Mouse (Mus musculus) intestine, postnatal 0 days (tissue): ENCODE data around the gene Rai1. TPM values are rescaled to one million over a fixed set of nuclear protein-coding genes. Genes with fewer than 3 reads are reported as not detected.

Source experiments
- ATAC-seq: fragments of 200-750 bp; cut with Nextera tagmentation; 2 replicates; pipeline ENCODE4 v1.8.0; 2017; ENCODE audit warnings: mild to moderate bottlenecking, moderate TSS enrichment, moderate library complexity
- H3K27ac ChIP-seq: fragments of 300-500 bp; sonication (generic); 2 replicates; pipeline ENCODE4 v1.5.1; 2014; ENCODE audit warnings: mild to moderate bottlenecking, low read depth, low read length, moderate library complexity
- H3K27me3 ChIP-seq: fragments of 300-500 bp; sonication (generic); replicated peaks from 2 replicates; pipeline ENCODE4 v1.6.1; 2014; ENCODE audit warnings: low read length, mixed read lengths; ENCODE audit not compliant: control insufficient read depth, insufficient read depth
- H3K36me3 ChIP-seq: fragments of 300-500 bp; sonication (generic); 2 replicates; pipeline ENCODE4 v1.6.1; 2014; ENCODE audit warnings: mild to moderate bottlenecking, moderate library complexity; ENCODE audit not compliant: control insufficient read depth, insufficient read depth
- H3K4me1 ChIP-seq: fragments of 300-500 bp; sonication (generic); replicated peaks from 2 replicates; pipeline ENCODE4 v1.6.1; 2014; ENCODE audit warnings: antibody characterized with exemption, low read length, mixed read lengths; ENCODE audit not compliant: control insufficient read depth, insufficient read depth
- H3K4me2 ChIP-seq: fragments of 300-500 bp; sonication (generic); replicated peaks from 2 replicates; pipeline ENCODE4 v1.6.1; 2014; ENCODE audit warnings: low read depth, mild to moderate bottlenecking, moderate library complexity
- H3K4me3 ChIP-seq: fragments of 300-500 bp; sonication (generic); 2 replicates; pipeline ENCODE4 v1.5.1; 2014; ENCODE audit warnings: low read depth, low read length
- H3K9ac ChIP-seq: fragments of 300-500 bp; sonication (generic); 2 replicates; pipeline ENCODE4 v1.6.1; 2014; ENCODE audit warnings: mild to moderate bottlenecking, low read depth, low read length
- H3K9me3 ChIP-seq: fragments of 300-500 bp; sonication (generic); 2 replicates; pipeline ENCODE4 v1.6.1; 2016; ENCODE audit warnings: mixed run types; ENCODE audit not compliant: control insufficient read depth
- CTCF ChIP-seq: sonication (generic); IDR thresholded peaks from 2 replicates; pipeline ENCODE4 v1.5.1; 2016; ENCODE audit warnings: low read depth, mild to moderate bottlenecking, control low read depth, antibody characterized with exemption, moderate library complexity
- WGBS: fragments of 180-500 bp; shearing (Covaris S2); extraction: QIAGEN DNeasy Blood & Tissue Kit; methylation state at CpG from one replicate; pipeline ENCODE4 v1.1.7; 2014; 5-methylcytosine and 5-hydroxymethylcytosine counted together
- microRNA-seq: library from miRNA; unstranded; fragments of <30 nt; microRNA quantifications from one replicate; pipeline ENCODE4, GENCODE M21; 2016
- polyA plus RNA-seq: library from polyadenylated mRNA; unstranded; fragments of >200 nt; fragmentation: Nextera tagmentation; extraction: Ambion mirVana; gene quantifications from 2 replicates; pipeline ENCODE4 v1.2.1, GENCODE M21; 2015

Gene Rai1
- polyA plus RNA-seq, 1 experiment from 2014 or later, result 10.1 TPM

- no peak for TF ChIP-seq CTCF
- H3K9me3 ChIP-seq, result no peaks in the 10 kb centered on the region
- H3K4me1 ChIP-seq, result peaks cover 4% of the 10 kb centered on the region; the same call in 1 of the 2 replicates
- H3K4me2 ChIP-seq, result no peak overlapping the region
- H3K27me3 ChIP-seq, result no peaks in the 10 kb centered on the region
- no peak overlapping the region for H3K9ac ChIP-seq
- peak overlapping the region; percentile 94; the same call in 1 of the 2 replicates for H3K27ac ChIP-seq
- ATAC-seq, result no peak
- no peak overlapping the region for H3K4me3 ChIP-seq
- H3K36me3 ChIP-seq, result peaks cover 47% of the 10 kb centered on the region
Measured at GRCm38 (mm10) chr11:60246077-60246476, 141.3 kb downstream of the Rai1 start.

GRCm38 (mm10) chr11:60247753-60248550, 143.1 kb downstream of the Rai1 start:
- Histone ChIP-seq H3K9ac (no peak overlapping the region), H3K27ac (no peak overlapping the region), H3K9me3 (no peaks in the 10 kb centered on the region), H3K27me3 (no peaks in the 10 kb centered on the region), H3K4me3 (no peak overlapping the region), H3K36me3 (peaks cover 43% of the 10 kb centered on the region), H3K4me1 (peaks cover 4% of the 10 kb centered on the region; the same call in 1 of the 2 replicates), H3K4me2 (no peak overlapping the region)
- WGBS, result 56% methylated on average over 5 of the region's 5 CpGs
- no peak for TF ChIP-seq CTCF
- no peak for ATAC-seq

Small RNA genes within 50 kb of the gene (microRNA-seq; reads per million reads assigned to microRNA genes)
- gene Mir6921 (not detected), gene Mir6922 (not detected)

Other genes with a start within 250 kb of the Rai1 start
- 19.4 and 22.1 TPM in 2 replicates for gene Med9, start 156.8 kb upstream of the Rai1 start, polyA plus RNA-seq
- 1.1 and 1.4 TPM in 2 replicates for gene Rasd1, start 140.1 kb upstream of the Rai1 start, polyA plus RNA-seq
- 4.2 and 5.0 TPM in 2 replicates for gene Pemt, start 58.5 kb upstream of the Rai1 start, polyA plus RNA-seq
- 86.9 and 88.1 TPM in 2 replicates for gene Srebf1, start 117.6 kb downstream of the Rai1 start, polyA plus RNA-seq
- gene Tom1l2, start 247.9 kb downstream of the Rai1 start, polyA plus RNA-seq, result 29.6 and 35.1 TPM in 2 replicates
- 1.7 and 1.9 TPM in 2 replicates for gene Drc3, start 248.3 kb downstream of the Rai1 start, polyA plus RNA-seq